Mouse (Mus musculus) thymus, adult 2 months (tissue): ENCODE measurements around the gene Srd5a1. TPM values are rescaled to one million over a fixed set of nuclear protein-coding genes. Genes with fewer than 3 reads are reported as not detected.

Experiments used
- DNase-seq: peaks from one replicate; pipeline ENCODE4 v3.0.0; 2021
- H3K27ac ChIP-seq: fragments of 200-500 bp; 2 replicates; pipeline ENCODE4 v1.5.1; 2012; ENCODE audit warnings: low read length, control low read depth; ENCODE audit not compliant: control insufficient read depth, insufficient read depth
- H3K27me3 ChIP-seq: fragments of 200-500 bp; 2 replicates; pipeline ENCODE4 v1.6.1; 2012; ENCODE audit warnings: mild to moderate bottlenecking, low read length, moderate library complexity, mixed read lengths; ENCODE audit not compliant: control insufficient read depth, insufficient read depth
- H3K36me3 ChIP-seq: fragments of 200-500 bp; 2 replicates; pipeline ENCODE4 v1.6.1; 2012; ENCODE audit warnings: mild to moderate bottlenecking, low read length, moderate library complexity; ENCODE audit not compliant: control insufficient read depth, insufficient read depth
- H3K4me1 ChIP-seq: fragments of 200-500 bp; replicated peaks from 2 replicates; pipeline ENCODE4 v1.6.1; 2012; ENCODE audit warnings: low read length; ENCODE audit not compliant: control insufficient read depth, insufficient read depth
- H3K4me3 ChIP-seq: fragments of 200-500 bp; 2 replicates; pipeline ENCODE4 v1.5.1; 2012; ENCODE audit warnings: mild to moderate bottlenecking, low read length, control low read depth, moderate library complexity; ENCODE audit not compliant: control insufficient read depth, insufficient read depth
- CTCF ChIP-seq: fragments of 200-500 bp; IDR thresholded peaks from 2 replicates; pipeline ENCODE4 v1.5.1; 2012; ENCODE audit warnings: mild to moderate bottlenecking, control low read depth, low read length, moderate library complexity, borderline replicate concordance; ENCODE audit not compliant: control insufficient read depth, poor library complexity, insufficient read depth; ENCODE audit errors: extremely low read depth
- POLR2A ChIP-seq: fragments of 200-500 bp; IDR thresholded peaks from 2 replicates; pipeline ENCODE4 v1.6.1; 2012; ENCODE audit warnings: mild to moderate bottlenecking, low read length, control low read depth, moderate library complexity; ENCODE audit not compliant: control insufficient read depth, poor library complexity, insufficient read depth; ENCODE audit errors: extremely low read depth
- WGBS: fragments of 180-500 bp; shearing (Covaris S2); methylation state at CpG from one replicate; pipeline ENCODE4 v1.1.7; 2018; 5-methylcytosine and 5-hydroxymethylcytosine counted together
- polyA plus RNA-seq: library from polyadenylated mRNA; depleted of rRNA; stranded (reverse); fragments of >200 nt; gene quantifications from 2 replicates; pipeline ENCODE4 v1.2.3, GENCODE M21; 2012

Gene Srd5a1
- polyA plus RNA-seq, 1 experiment, result 6.2 TPM

GRCm38 (mm10) chr13:69532893-69533404 lies 78.3 kb downstream of the Srd5a1 start:
- Histone ChIP-seq H3K27me3 (no peaks in the 10 kb centered on the region), H3K4me1 (peaks cover 29% of the 10 kb centered on the region), H3K4me3 (peak overlapping the region; percentile 72), H3K27ac (no peak overlapping the region), H3K36me3 (no peaks in the 10 kb centered on the region)
- no peak for TF ChIP-seq POLR2A
- no peak for TF ChIP-seq CTCF
- 1% methylated on average over 9 of the region's 9 CpGs for WGBS
- no peak for DNase-seq

- WGBS, result 31% methylated on average over 14 of the region's 14 CpGs
- peak overlapping the region; percentile 25 for H3K4me3 ChIP-seq
- H3K27ac ChIP-seq, result no peak overlapping the region
- peak; percentile 23 for DNase-seq
- H3K27me3 ChIP-seq, result no peaks in the 10 kb centered on the region
- TF ChIP-seq POLR2A, result no peak
- TF ChIP-seq CTCF, result no peak
- peaks cover 31% of the 10 kb centered on the region for H3K4me1 ChIP-seq
- H3K36me3 ChIP-seq, result no peaks in the 10 kb centered on the region
Observed at GRCm38 (mm10) chr13:69532101-69532892, 78.9 kb downstream of the Srd5a1 start.

- TF ChIP-seq POLR2A (no peak), CTCF (no peak)
- Histone ChIP-seq H3K27me3 (no peaks in the 10 kb centered on the region), H3K4me3 (no peak overlapping the region), H3K36me3 (no peaks in the 10 kb centered on the region), H3K27ac (no peak overlapping the region), H3K4me1 (peaks cover 33% of the 10 kb centered on the region)
- DNase-seq, result no peak
- WGBS, result 71% methylated on average over 6 of the region's 6 CpGs
Observed at GRCm38 (mm10) chr13:69531431-69531830, 79.8 kb downstream of the Srd5a1 start.

- Histone ChIP-seq H3K27me3 (no peaks in the 10 kb centered on the region), H3K27ac (no peak overlapping the region), H3K4me3 (no peak overlapping the region), H3K4me1 (peaks cover 37% of the 10 kb centered on the region), H3K36me3 (no peaks in the 10 kb centered on the region)
- TF ChIP-seq CTCF (no peak), POLR2A (no peak)
- DNase-seq, result no peak
- 94% methylated on average over 6 of the region's 6 CpGs for WGBS
Observed at GRCm38 (mm10) chr13:69530951-69531350, 80.3 kb downstream of the Srd5a1 start.

GRCm38 (mm10) chr13:69530156-69530555 lies 81.1 kb downstream of the Srd5a1 start:
- Histone ChIP-seq H3K27me3 (no peaks in the 10 kb centered on the region), H3K4me3 (no peak overlapping the region), H3K27ac (no peak overlapping the region), H3K4me1 (peaks cover 34% of the 10 kb centered on the region), H3K36me3 (no peaks in the 10 kb centered on the region)
- 88% methylated on average over 3 of the region's 3 CpGs for WGBS
- DNase-seq, result no peak
- no peak for TF ChIP-seq POLR2A
- no peak for TF ChIP-seq CTCF

GRCm38 (mm10) chr13:69528531-69528930 lies 82.7 kb downstream of the Srd5a1 start:
- H3K36me3 ChIP-seq, result no peaks in the 10 kb centered on the region
- peaks cover 33% of the 10 kb centered on the region for H3K4me1 ChIP-seq
- 96% methylated on average over 7 of the region's 7 CpGs for WGBS
- H3K4me3 ChIP-seq, result no peak overlapping the region
- no peaks in the 10 kb centered on the region for H3K27me3 ChIP-seq
- H3K27ac ChIP-seq, result no peak overlapping the region
- no peak for DNase-seq
- TF ChIP-seq CTCF, result no peak
- no peak for TF ChIP-seq POLR2A

GRCm38 (mm10) chr13:69525867-69526266 lies 85.4 kb downstream of the Srd5a1 start:
- H3K36me3 ChIP-seq, result no peaks in the 10 kb centered on the region
- no peak overlapping the region for H3K27ac ChIP-seq
- H3K27me3 ChIP-seq, result no peaks in the 10 kb centered on the region
- H3K4me3 ChIP-seq, result no peak overlapping the region
- no peak for TF ChIP-seq POLR2A
- no peak for TF ChIP-seq CTCF
- 81% methylated on average over 4 of the region's 4 CpGs for WGBS
- H3K4me1 ChIP-seq, result peaks cover 19% of the 10 kb centered on the region
- DNase-seq, result no peak
